Mouse (Mus musculus) CH12.LX (cell line): ENCODE data around the gene Tbck. TPM values are rescaled to one million over a fixed set of nuclear protein-coding genes. Genes with fewer than 3 reads are reported as not detected.

Experiments
- DNase-seq: peaks from one replicate; pipeline ENCODE4 v3.0.0-alpha.2; 2013; ENCODE audit errors: extremely low read depth
- H3K27ac ChIP-seq: 2 replicates; pipeline ENCODE4 v1.5.1; 2012; ENCODE audit warnings: low read depth, mild to moderate bottlenecking, control low read depth, moderate library complexity; ENCODE audit not compliant: insufficient read depth
- H3K27me3 ChIP-seq: replicated peaks from 2 replicates; pipeline ENCODE3; 2012; ENCODE audit warnings: inconsistent platforms
- H3K36me3 ChIP-seq, 2 experiments: replicated peaks in 1 of 2; 2 replicates each; pipeline versions ENCODE3 to v1.6.1; 2012; ENCODE audit warnings: inconsistent platforms in 1 of 2, low read length in 1 of 2, mild to moderate bottlenecking in 1 of 2, mixed read lengths in 1 of 2, moderate library complexity in 1 of 2; ENCODE audit not compliant: control insufficient read depth in 1 of 2, insufficient read depth in 1 of 2
- H3K4me1 ChIP-seq, 2 experiments: 2 replicates each; pipeline ENCODE4 v1.6.1; 2012; ENCODE audit warnings: inconsistent platforms in 1 of 2, moderate library complexity in 1 of 2; ENCODE audit not compliant: insufficient read depth in 2 of 2, control insufficient read depth in 1 of 2
- H3K4me2 ChIP-seq: 2 replicates; pipeline ENCODE4 v1.6.1; 2012; ENCODE audit warnings: low read depth, mild to moderate bottlenecking, control low read depth; ENCODE audit not compliant: poor library complexity, insufficient read depth, severe bottlenecking
- H3K4me3 ChIP-seq, 3 experiments: fragments of 150-350 bp in 1 of 3; sonication (generic) in 1 of 3; replicated peaks in 1 of 3; 2 replicates each; pipeline versions ENCODE3 to v1.5.1; 2011 to 2012; ENCODE audit warnings: low read depth in 2 of 3, low read length in 2 of 3, mild to moderate bottlenecking in 2 of 3, moderate library complexity in 2 of 3, control low read depth in 1 of 3, improper control_type of control experiment in 1 of 3, inconsistent platforms in 1 of 3, mixed read lengths in 1 of 3; ENCODE audit not compliant: poor library complexity in 1 of 3
- H3K79me2 ChIP-seq: replicated peaks from 2 replicates; pipeline ENCODE4 v1.6.1; 2012; ENCODE audit warnings: mild to moderate bottlenecking, moderate library complexity; ENCODE audit not compliant: control insufficient read depth, poor library complexity, insufficient read depth, severe bottlenecking; ENCODE audit errors: extremely low read depth
- H3K9ac ChIP-seq: 2 replicates; pipeline ENCODE4 v1.6.1; 2012; ENCODE audit warnings: low read depth, mild to moderate bottlenecking, control low read depth, moderate library complexity; ENCODE audit not compliant: insufficient read depth
- H3K9me3 ChIP-seq: replicated peaks from 2 replicates; pipeline ENCODE3; 2012; ENCODE audit warnings: low read length, inconsistent platforms, mixed read lengths
- BHLHE40 ChIP-seq: IDR thresholded peaks from 2 replicates; pipeline ENCODE4 v1.6.1; 2011; ENCODE audit warnings: mild to moderate bottlenecking, low read depth, low read length, improper control_type of control experiment
- CHD1 ChIP-seq: IDR thresholded peaks from 2 replicates; pipeline ENCODE4 v1.6.1; 2012; ENCODE audit warnings: low read depth, low read length, improper control_type of control experiment, inconsistent platforms
- E2F4 ChIP-seq: IDR thresholded peaks from 2 replicates; pipeline ENCODE4 v1.6.1; 2011; ENCODE audit warnings: low read depth, low read length, improper control_type of control experiment; ENCODE audit not compliant: insufficient replicate concordance
- GABPA ChIP-seq: IDR thresholded peaks from 2 replicates; pipeline ENCODE4 v1.6.1; 2012; ENCODE audit warnings: low read depth, low read length, improper control_type of control experiment, inconsistent platforms; ENCODE audit not compliant: insufficient replicate concordance
- IRF4 ChIP-seq: IDR thresholded peaks from 2 replicates; pipeline ENCODE4 v1.6.1; 2014; ENCODE audit warnings: low read depth, mild to moderate bottlenecking, inconsistent platforms, low read length, improper control_type of control experiment
- JUN ChIP-seq: IDR thresholded peaks from 2 replicates; pipeline ENCODE4 v1.6.1; 2011; ENCODE audit warnings: low read depth, mild to moderate bottlenecking, low read length, improper control_type of control experiment, moderate library complexity; ENCODE audit not compliant: insufficient read depth
- JUND ChIP-seq: conservative IDR thresholded peaks from 2 replicates; pipeline ENCODE4 v1.6.1; 2011; ENCODE audit warnings: low read depth, low read length, improper control_type of control experiment
- KAT2A ChIP-seq: IDR thresholded peaks from 2 replicates; pipeline ENCODE4 v1.6.1; 2012; ENCODE audit warnings: low read length, improper control_type of control experiment, inconsistent platforms; ENCODE audit not compliant: insufficient replicate concordance
- MAX ChIP-seq: IDR thresholded peaks from 2 replicates; pipeline ENCODE4 v1.6.1; 2011; ENCODE audit warnings: low read length, improper control_type of control experiment
- MEF2A ChIP-seq: IDR thresholded peaks from 2 replicates; pipeline ENCODE4 v1.6.1; 2014; ENCODE audit warnings: low read depth, mild to moderate bottlenecking, inconsistent platforms, low read length, improper control_type of control experiment, borderline replicate concordance
- MYC ChIP-seq: IDR thresholded peaks from 2 replicates; pipeline ENCODE4 v1.6.1; 2011; ENCODE audit warnings: low read depth, mild to moderate bottlenecking, improper control_type of control experiment, low read length
- NRF1 ChIP-seq: IDR thresholded peaks from 2 replicates; pipeline ENCODE4 v1.6.1; 2014; ENCODE audit warnings: low read depth, mild to moderate bottlenecking, inconsistent platforms, low read length, improper control_type of control experiment, moderate library complexity
- POLR2AphosphoS2 ChIP-seq: IDR thresholded peaks from 2 replicates; pipeline ENCODE4 v1.6.1; 2011; ENCODE audit warnings: low read depth, low read length, improper control_type of control experiment
- ZKSCAN1 ChIP-seq: IDR thresholded peaks from 2 replicates; pipeline ENCODE4 v1.6.1; 2012; ENCODE audit warnings: low read depth, inconsistent platforms, low read length, improper control_type of control experiment, borderline replicate concordance
- ZNF384 ChIP-seq: IDR thresholded peaks from 2 replicates; pipeline ENCODE4 v1.6.1; 2012; ENCODE audit warnings: low read depth, low read length, improper control_type of control experiment, inconsistent platforms
- dilution Hi-C: fragments of 300-500 bp; cut with MboI; formaldehyde crosslinking; loops from 2 replicates; pipeline ENCODE4 v1.14.3; 2020; ENCODE audit warnings: low sequenced_read_pairs; ENCODE audit not compliant: extremely low pct_unique_long_range_greater_than_20kb, extremely low pct_ligation_motif_present
- in situ Hi-C: fragments of 300-500 bp; cut with MboI; formaldehyde crosslinking; loops from 3 replicates; pipeline ENCODE4 v1.14.3; 2019; ENCODE audit warnings: low sequenced_read_pairs, low pct_ligation_motif_present, low pct_unique_long_range_greater_than_20kb, mixed read lengths
- polyA plus RNA-seq: library from polyadenylated mRNA; unstranded; fragments of >175 nt; gene quantifications from 2 replicates; pipeline ENCODE4 v1.2.1, GENCODE M21; 2012; ENCODE audit warnings: low read depth; ENCODE audit not compliant: insufficient read length
- total RNA-seq, 2 experiments: library from RNA; depleted of rRNA; stranded (reverse); fragments of 300-350 nt in 1 of 2; fragments of >200 nt in 1 of 2; gene quantifications; 2 replicates each; pipeline ENCODE4 v1.2.3; 2012 to 2014

Gene Tbck
- total and polyA plus RNA-seq, 3 experiments, result 9.2 to 18.7 (median 14.5) TPM

- H3K4me1 ChIP-seq, result peaks cover 0 to 12% of the 10 kb centered on the region in 2 experiments; a peak in 2 of 4 replicates
- in situ Hi-C loops, result no loop called here
- no peak overlapping the region for H3K27ac ChIP-seq
- no peak for DNase-seq
- H3K79me2 ChIP-seq, result no peaks in the 10 kb centered on the region
- dilution Hi-C loops, result no loop called here
- H3K9me3 ChIP-seq, result no peaks in the 10 kb centered on the region
- H3K4me3 ChIP-seq, result no peak overlapping the region
- H3K27me3 ChIP-seq, result no peaks in the 10 kb centered on the region
- no peak overlapping the region for H3K4me2 ChIP-seq
- no peak overlapping the region for H3K9ac ChIP-seq
- no peaks in the 10 kb centered on the region for H3K36me3 ChIP-seq
- TF ChIP-seq ZNF384, result no peak
- no peak for TF ChIP-seq MYC
- TF ChIP-seq JUN, result no peak
- TF ChIP-seq MAX, result no peak
- TF ChIP-seq IRF4, result no peak
- TF ChIP-seq MEF2A, result no peak
- TF ChIP-seq BHLHE40, result no peak
- no peak for TF ChIP-seq CHD1
- TF ChIP-seq NRF1, result no peak
- TF ChIP-seq GABPA, result no peak
- TF ChIP-seq E2F4, result no peak
- TF ChIP-seq KAT2A, result no peak
- TF ChIP-seq POLR2AphosphoS2, result no peak
- TF ChIP-seq JUND, result no peak
- no peak for TF ChIP-seq ZKSCAN1
- TF ChIP-seq, all 38 proteins: peak for 0
Observed at GRCm38 (mm10) chr3:132884459-132884858, 200.5 kb downstream of the Tbck start.

GRCm38 (mm10) chr3:132886419-132887050 is 202.6 kb downstream of the Tbck start:
- H3K27ac ChIP-seq, result no peak overlapping the region
- H3K36me3 ChIP-seq, result no peaks in the 10 kb centered on the region
- no peak overlapping the region for H3K4me3 ChIP-seq
- dilution Hi-C loops, result no loop called here
- peaks cover 0 to 12% of the 10 kb centered on the region in 2 experiments; a peak in 2 of 4 replicates for H3K4me1 ChIP-seq
- no peaks in the 10 kb centered on the region for H3K27me3 ChIP-seq
- no peak overlapping the region; the same call in 1 of the 2 replicates for H3K4me2 ChIP-seq
- peak overlapping the region; percentile 7; the same call in 1 of the 2 replicates for H3K9ac ChIP-seq
- H3K9me3 ChIP-seq, result no peaks in the 10 kb centered on the region
- no peaks in the 10 kb centered on the region for H3K79me2 ChIP-seq
- TF ChIP-seq ZNF384 (peak; percentile 51; the same call in 1 of the 2 replicates), BHLHE40 (no peak)
- DNase-seq, result no peak
- in situ Hi-C loops, result no loop called here
